Mouse (Mus musculus) layer of hippocampus, adult 2 months (tissue): ENCODE data around the gene Mul1. TPM values are rescaled to one million over a fixed set of nuclear protein-coding genes. Genes with fewer than 3 reads are reported as not detected.

Experiments used
- DNase-seq, 2 experiments: peaks; one replicate each; pipeline ENCODE4 v3.0.0; 2022; ENCODE audit warnings: low spot score in 2 of 2
- H3K27ac ChIP-seq: fragments of 200-600 bp; 2 replicates; pipeline ENCODE4 v1.8.1; 2022
- H3K4me3 ChIP-seq: fragments of 200-600 bp; 2 replicates; pipeline ENCODE4 v1.8.1; 2022; ENCODE audit warnings: mild to moderate bottlenecking
- CTCF ChIP-seq: fragments of 200-600 bp; conservative IDR thresholded peaks from 2 replicates; pipeline ENCODE4 v1.8.1; 2022; ENCODE audit warnings: antibody characterized with exemption, mild to moderate bottlenecking, moderate library complexity
- total RNA-seq, 2 experiments: library from RNA; stranded (reverse); gene quantifications; 2 replicates each; pipeline ENCODE4 v1.2.3; 2021

Mul1 gene
- total RNA-seq, 2 experiments from 2014 or later: 54.4 to 57.9 TPM

GRCm38 (mm10) chr4:138469080-138469479, 34.6 kb downstream of the Mul1 start:
- Histone ChIP-seq H3K4me3 (no peak overlapping the region), H3K27ac (peak overlapping the region; percentile 84)
- DNase-seq: peak in 1 of 2 experiments; percentile 68
- TF ChIP-seq CTCF: no peak

DNA sequence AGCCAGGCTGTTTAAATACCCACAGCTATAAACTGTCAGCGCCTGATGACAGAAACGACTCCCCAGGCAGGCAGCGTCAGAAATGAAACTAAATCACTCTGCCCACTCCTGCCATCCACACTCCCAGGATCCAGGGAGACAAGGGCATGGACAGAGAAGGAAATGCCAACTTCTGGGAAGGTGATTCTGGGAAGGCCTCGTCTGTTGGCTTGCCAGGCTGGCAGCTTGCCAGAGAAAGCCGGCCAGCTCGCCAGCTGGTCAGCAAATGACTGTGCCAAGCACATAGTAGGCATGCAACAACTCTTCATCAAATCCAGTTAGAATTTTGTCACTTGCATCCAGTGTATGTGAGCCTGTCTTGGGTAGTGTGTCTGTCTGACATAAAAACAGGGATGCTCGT, 36.8 kb downstream of the Mul1 start:
- no peak overlapping the region for H3K4me3 ChIP-seq
- peak overlapping the region; percentile 8; the same call in 1 of the 2 replicates for H3K27ac ChIP-seq
- no peak for TF ChIP-seq CTCF
- DNase-seq: no peak

DNA sequence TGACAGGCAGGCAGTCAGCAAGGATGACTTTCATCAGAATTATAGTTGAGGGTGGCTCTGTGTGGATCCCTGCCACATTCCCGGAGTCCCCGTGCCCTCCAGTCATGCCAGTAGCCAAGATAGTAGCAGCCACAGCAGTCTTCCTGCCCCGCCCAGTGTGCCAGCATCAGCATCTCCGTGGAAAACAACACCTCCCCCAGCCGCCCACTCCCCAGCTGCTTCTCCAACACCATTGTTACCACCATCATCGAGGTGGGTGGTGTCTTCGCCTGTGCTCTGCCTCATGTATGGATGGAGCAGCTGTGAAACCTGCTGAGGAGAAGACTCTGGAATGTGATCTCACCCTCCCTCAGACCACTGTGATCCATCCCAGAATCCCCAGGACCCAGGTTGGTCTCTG, 45.1 kb downstream of the Mul1 start:
- Histone ChIP-seq H3K27ac (peak overlapping the region; percentile 84), H3K4me3 (no peak overlapping the region)
- DNase-seq: peak; percentile 74 to 78
- no peak for TF ChIP-seq CTCF

DNA sequence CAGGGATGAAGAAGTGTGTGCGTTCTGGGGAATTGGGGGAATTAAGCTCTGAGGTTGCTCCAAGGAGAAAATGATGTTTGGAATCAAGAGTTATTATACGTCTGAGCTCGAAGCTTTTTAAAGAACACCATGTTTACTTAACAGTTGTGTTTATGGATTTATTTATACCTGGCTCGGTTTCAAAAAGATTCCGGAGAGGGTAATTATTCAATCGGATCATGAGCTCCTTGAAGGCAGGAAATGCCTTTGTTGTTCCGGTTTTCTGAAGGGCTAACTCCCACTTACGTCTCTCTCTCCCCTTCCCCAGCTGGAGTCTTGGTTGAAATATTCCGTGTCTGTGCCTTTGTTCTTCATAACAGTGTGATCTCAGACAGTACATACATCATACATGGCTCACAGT, 46.5 kb downstream of the Mul1 start:
- no peak for TF ChIP-seq CTCF
- Histone ChIP-seq H3K4me3 (no peak overlapping the region), H3K27ac (peak overlapping the region; percentile 84)
- no peak for DNase-seq

- Histone ChIP-seq H3K27ac (no peak overlapping the region), H3K4me3 (no peak overlapping the region)
- no peak for TF ChIP-seq CTCF
- no peak for DNase-seq
Observed at GRCm38 (mm10) chr4:138482721-138483120, 48.2 kb downstream of the Mul1 start.

DNA sequence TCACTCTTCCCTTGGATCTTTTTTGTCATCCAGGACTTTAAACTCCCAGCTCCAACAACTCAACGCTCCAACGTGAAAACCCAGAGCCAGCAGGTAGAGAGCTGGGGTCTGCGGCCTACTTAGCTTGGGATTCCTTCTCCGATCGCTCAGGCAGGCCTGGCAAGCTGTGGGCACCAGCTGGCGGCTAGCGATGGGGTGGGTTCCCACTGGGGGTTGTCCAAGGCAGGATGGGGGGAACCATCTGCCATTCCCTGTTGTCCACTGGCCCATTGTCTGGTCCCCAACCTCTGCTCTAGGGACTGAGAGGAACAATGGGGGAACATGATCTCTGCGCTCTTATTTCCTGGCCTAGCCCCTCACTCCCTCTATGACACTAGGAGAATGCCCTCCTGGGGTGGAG, 53.8 kb downstream of the Mul1 start:
- DNase-seq: no peak
- Histone ChIP-seq H3K4me3 (no peak overlapping the region), H3K27ac (peak overlapping the region; percentile 67)
- TF ChIP-seq CTCF: no peak

- peak overlapping the region; percentile 73 for H3K27ac ChIP-seq
- TF ChIP-seq CTCF: 0 out of 2 replicates have a peak, but pooled peaks have one; percentile 11
- DNase-seq: no peak
- no peak overlapping the region for H3K4me3 ChIP-seq
Observed at GRCm38 (mm10) chr4:138491088-138491487, 56.6 kb downstream of the Mul1 start.

Other genes starting within 250 kb of the Mul1 start
- 100 to 1,000 TPM; 178 to 183 TPM for gene Hp1bp3, start 218.4 kb upstream of the Mul1 start, total RNA-seq
- 10 to 100 TPM; 49.1 to 52.7 TPM for gene Sh2d5, start 184.3 kb upstream of the Mul1 start, total RNA-seq
- 10 to 100 TPM; 22.0 to 22.3 TPM for gene Kif17, start 184.2 kb upstream of the Mul1 start, total RNA-seq
- 10 to 100 TPM; 93.1 to 93.5 TPM for gene Ddost, start 129.9 kb upstream of the Mul1 start, total RNA-seq
- gene Pink1, start 108.4 kb upstream of the Mul1 start, total RNA-seq: 100 to 1,000 TPM; 245 to 254 TPM
- gene Cda, start 66.7 kb upstream of the Mul1 start, total RNA-seq: 1 to 10 TPM; 1.9 to 3.2 TPM
- gene Fam43b, start 38.1 kb upstream of the Mul1 start, total RNA-seq: 10 to 100 TPM; 26.5 to 33.1 TPM
- 100 to 1,000 TPM; 378 to 385 TPM for gene Camk2n1, start 19.6 kb downstream of the Mul1 start, total RNA-seq
- gene Vwa5b1, start 201.2 kb downstream of the Mul1 start, total RNA-seq: 1 to 10 TPM; 2.0 to 3.3 TPM